Mouse (Mus musculus) midbrain, embryonic 16.5 days (tissue): Measurements from ENCODE around the gene Rorc. TPM values are rescaled to one million over a fixed set of nuclear protein-coding genes. Genes with fewer than 3 reads are reported as not detected.

ENCODE experiments used
- ATAC-seq: fragments of 200-750 bp; cut with Nextera tagmentation; 2 replicates; pipeline ENCODE4 v1.8.0; 2017; ENCODE audit warnings: moderate TSS enrichment
- H3K27ac ChIP-seq: fragments of 300-500 bp; sonication (generic); 2 replicates; pipeline ENCODE4 v1.5.1; 2014; ENCODE audit warnings: mild to moderate bottlenecking, low read length, mixed read lengths
- H3K27me3 ChIP-seq: fragments of 300-500 bp; sonication (generic); 2 replicates; pipeline ENCODE4 v1.6.1; 2014; ENCODE audit warnings: low read depth, low read length, mixed read lengths; ENCODE audit not compliant: control insufficient read depth, insufficient read depth
- H3K36me3 ChIP-seq: fragments of 300-500 bp; sonication (generic); 2 replicates; pipeline ENCODE4 v1.6.1; 2014; ENCODE audit warnings: mild to moderate bottlenecking, low read length, moderate library complexity, mixed read lengths; ENCODE audit not compliant: control insufficient read depth, insufficient read depth
- H3K4me1 ChIP-seq: fragments of 300-500 bp; sonication (generic); 2 replicates; pipeline ENCODE4 v1.6.1; 2014; ENCODE audit warnings: mild to moderate bottlenecking, low read length, mixed read lengths; ENCODE audit not compliant: control insufficient read depth, insufficient read depth
- H3K4me2 ChIP-seq: fragments of 300-500 bp; sonication (generic); 2 replicates; pipeline ENCODE4 v1.6.1; 2014; ENCODE audit warnings: mild to moderate bottlenecking, low read length, mixed read lengths
- H3K4me3 ChIP-seq: fragments of 300-500 bp; sonication (generic); 2 replicates; pipeline ENCODE4 v1.5.1; 2014; ENCODE audit warnings: low read depth, mild to moderate bottlenecking, low read length, moderate library complexity, mixed read lengths
- H3K9ac ChIP-seq: fragments of 300-500 bp; sonication (generic); 2 replicates; pipeline ENCODE4 v1.6.1; 2014; ENCODE audit warnings: low read depth, low read length, mixed read lengths
- H3K9me3 ChIP-seq: fragments of 300-500 bp; sonication (generic); replicated peaks from 2 replicates; pipeline ENCODE4 v1.6.1; 2014; ENCODE audit warnings: mild to moderate bottlenecking, low read length, mixed read lengths; ENCODE audit not compliant: control insufficient read depth, poor library complexity, severe bottlenecking
- WGBS: fragments of 180-500 bp; shearing (Covaris S2); extraction: QIAGEN DNeasy Blood & Tissue Kit; methylation state at CpG from one replicate; pipeline ENCODE4 v1.1.7; 2014; 5-methylcytosine and 5-hydroxymethylcytosine counted together
- polyA plus RNA-seq: library from polyadenylated mRNA; unstranded; fragments of >200 nt; fragmentation: Nextera tagmentation; extraction: Ambion mirVana; gene quantifications from 2 replicates; pipeline ENCODE4 v1.2.1, GENCODE M21; 2015

Rorc gene
- polyA plus RNA-seq, 1 experiment from 2014 or later = 0.49 TPM

- Histone ChIP-seq H3K4me3 (no peak overlapping the region), H3K9ac (no peak overlapping the region), H3K27ac (no peak overlapping the region), H3K36me3 (no peaks in the 10 kb centered on the region), H3K4me1 (peaks cover 3% of the 10 kb centered on the region; the same call in 1 of the 2 replicates), H3K27me3 (no peaks in the 10 kb centered on the region), H3K4me2 (no peak overlapping the region), H3K9me3 (peaks cover 3% of the 10 kb centered on the region; the same call in 1 of the 2 replicates)
- no peak for ATAC-seq
- WGBS = 3% methylated on average over 1 of the region's 1 CpGs
Observed at GRCm38 (mm10) chr3:94360812-94361211, 11.8 kb upstream of the Rorc start.

- no peaks in the 10 kb centered on the region for H3K27me3 ChIP-seq
- H3K4me1 ChIP-seq = peaks cover 3% of the 10 kb centered on the region; the same call in 1 of the 2 replicates
- H3K36me3 ChIP-seq = no peaks in the 10 kb centered on the region
- H3K4me3 ChIP-seq = peak within 1 kb of the TSS; percentile 62
- no peaks in the 10 kb centered on the region for H3K9me3 ChIP-seq
- H3K9ac ChIP-seq = peak within 1 kb of the TSS; percentile 88
- ATAC-seq = no peak
- 31% methylated on average over 7 of the region's 7 CpGs for WGBS
- peak within 1 kb of the TSS; percentile 91 for H3K4me2 ChIP-seq
- H3K27ac ChIP-seq = no peak within 1 kb of the TSS; the same call in 1 of the 2 replicates
Observed at GRCm38 (mm10) chr3:94362138-94362537, 10.5 kb upstream of the Rorc start, which contains the start of gene C2cd4d. Gene C2cd4d (plus strand): TSS chr3:94362438.

GRCm38 (mm10) chr3:94363291-94364153 is 9.1 kb upstream of the Rorc start:
- 5% methylated on average over 70 of the region's 97 CpGs for WGBS
- H3K4me2 ChIP-seq = peak overlapping the region; percentile 91
- peak overlapping the region; percentile 61 for H3K27ac ChIP-seq
- peak; percentile 70 for ATAC-seq
- no peaks in the 10 kb centered on the region for H3K9me3 ChIP-seq
- peak overlapping the region; percentile 62 for H3K4me3 ChIP-seq
- H3K4me1 ChIP-seq = peaks cover 3% of the 10 kb centered on the region; the same call in 1 of the 2 replicates
- peak overlapping the region; percentile 88 for H3K9ac ChIP-seq
- no peaks in the 10 kb centered on the region for H3K36me3 ChIP-seq
- no peaks in the 10 kb centered on the region for H3K27me3 ChIP-seq

GRCm38 (mm10) chr3:94364154-94364526 is 8.5 kb upstream of the Rorc start:
- 5% methylated on average over 23 of the region's 23 CpGs for WGBS
- no peaks in the 10 kb centered on the region for H3K36me3 ChIP-seq
- H3K4me2 ChIP-seq = peak overlapping the region; percentile 91
- H3K4me1 ChIP-seq = peaks cover 3% of the 10 kb centered on the region; the same call in 1 of the 2 replicates
- peak; percentile 63 for ATAC-seq
- H3K27me3 ChIP-seq = no peaks in the 10 kb centered on the region
- peak overlapping the region; percentile 88 for H3K9ac ChIP-seq
- no peaks in the 10 kb centered on the region for H3K9me3 ChIP-seq
- H3K4me3 ChIP-seq = peak overlapping the region; percentile 62
- H3K27ac ChIP-seq = peak overlapping the region; percentile 61

- Histone ChIP-seq H3K27me3 (no peaks in the 10 kb centered on the region), H3K4me2 (no peak overlapping the region), H3K4me1 (peaks cover 3% of the 10 kb centered on the region; the same call in 1 of the 2 replicates), H3K9ac (no peak overlapping the region), H3K4me3 (no peak overlapping the region), H3K9me3 (no peaks in the 10 kb centered on the region), H3K36me3 (no peaks in the 10 kb centered on the region), H3K27ac (no peak overlapping the region)
- 17% methylated on average over 3 of the region's 3 CpGs for WGBS
- ATAC-seq = peak; percentile 47; the same call in 1 of the 2 replicates
Observed at GRCm38 (mm10) chr3:94366761-94367160, 5.8 kb upstream of the Rorc start.

GRCm38 (mm10) chr3:94367511-94367910 is 5.1 kb upstream of the Rorc start:
- no peaks in the 10 kb centered on the region for H3K27me3 ChIP-seq
- ATAC-seq = no peak
- no peak overlapping the region for H3K4me2 ChIP-seq
- 85% methylated on average over 6 of the region's 6 CpGs for WGBS
- no peak overlapping the region for H3K9ac ChIP-seq
- H3K4me1 ChIP-seq = peaks cover 3% of the 10 kb centered on the region; the same call in 1 of the 2 replicates
- no peak overlapping the region for H3K27ac ChIP-seq
- no peaks in the 10 kb centered on the region for H3K36me3 ChIP-seq
- H3K4me3 ChIP-seq = no peak overlapping the region
- no peaks in the 10 kb centered on the region for H3K9me3 ChIP-seq

- no peaks in the 10 kb centered on the region for H3K36me3 ChIP-seq
- no peaks in the 10 kb centered on the region for H3K9me3 ChIP-seq
- 69% methylated on average over 6 of the region's 6 CpGs for WGBS
- ATAC-seq = no peak
- H3K9ac ChIP-seq = no peak overlapping the region
- H3K27ac ChIP-seq = no peak overlapping the region
- peaks cover under 1% of the 10 kb centered on the region; the same call in 1 of the 2 replicates for H3K27me3 ChIP-seq
- no peak overlapping the region for H3K4me2 ChIP-seq
- H3K4me3 ChIP-seq = no peak overlapping the region
- peaks cover 10% of the 10 kb centered on the region; the same call in 1 of the 2 replicates for H3K4me1 ChIP-seq
Observed at GRCm38 (mm10) chr3:94368631-94369030, 4.0 kb upstream of the Rorc start.

GRCm38 (mm10) chr3:94369709-94370108 is 2.9 kb upstream of the Rorc start:
- Histone ChIP-seq H3K27ac (no peak overlapping the region), H3K9ac (no peak overlapping the region), H3K36me3 (no peaks in the 10 kb centered on the region), H3K4me1 (peaks cover 11% of the 10 kb centered on the region; the same call in 1 of the 2 replicates), H3K27me3 (peaks cover 2% of the 10 kb centered on the region; the same call in 1 of the 2 replicates), H3K4me2 (no peak overlapping the region), H3K9me3 (no peaks in the 10 kb centered on the region), H3K4me3 (no peak overlapping the region)
- no peak for ATAC-seq
- 82% methylated on average over 2 of the region's 2 CpGs for WGBS

GRCm38 (mm10) chr3:94371637-94372036 is 957 bp upstream of the Rorc start:
- H3K4me2 ChIP-seq = peak overlapping the region; percentile 31
- H3K9me3 ChIP-seq = no peaks in the 10 kb centered on the region
- H3K27ac ChIP-seq = no peak overlapping the region
- ATAC-seq = peak; percentile 18; the same call in 1 of the 2 replicates
- peaks cover 11% of the 10 kb centered on the region; the same call in 1 of the 2 replicates for H3K4me1 ChIP-seq
- no peak overlapping the region for H3K4me3 ChIP-seq
- WGBS = 3% methylated on average over 11 of the region's 11 CpGs
- no peaks in the 10 kb centered on the region for H3K36me3 ChIP-seq
- H3K9ac ChIP-seq = no peak overlapping the region
- peaks cover 2% of the 10 kb centered on the region; the same call in 1 of the 2 replicates for H3K27me3 ChIP-seq
